Mouse (Mus musculus): Measurements from ENCODE around the gene Elavl1. TPM values are rescaled to one million over a fixed set of nuclear protein-coding genes. Genes with fewer than 3 reads are reported as not detected.
A peak's percentile ranks its signal among the peaks of the same experiment; 100 is the strongest.

Gene Elavl1
- total and polyA plus RNA-seq, 2 experiments from 2014 or later: 60.7 to 66.6 TPM

GRCm38 (mm10) chr8:4252934-4253841 is 72.0 kb downstream of the Elavl1 start, which contains the start of gene Snapc2:
Gene Snapc2 (plus strand): TSS chr8:4253080.
- Histone ChIP-seq H3K9ac (peak within 1 kb of the TSS; percentile 95), H3K27ac (ENCODE audit: low read depth, low read length) (peak within 1 kb of the TSS; percentile 96), H3K4me1 (ENCODE audit: insufficient read depth) (peaks cover 22% of the 10 kb centered on the region), H3K4me3 (ENCODE audit: low read depth, low read length) (peak within 1 kb of the TSS; percentile 89), H3K9me3 (ENCODE audit: low read length) (no peaks in the 10 kb centered on the region), H3K4me2 (ENCODE audit: low read depth) (peak within 1 kb of the TSS; percentile 75), H3K27me3 (ENCODE audit: insufficient read depth, low read length) (no peaks in the 10 kb centered on the region), H3K36me3 (ENCODE audit: insufficient read depth) (peaks cover 30% of the 10 kb centered on the region)
- ATAC-seq (peak; percentile 91), DNase-seq (peak; percentile 96)
- no peak for TF ChIP-seq CTCF (IDR thresholded peaks at IDR 0.05; ENCODE audit: low read depth)
- 2% methylated on average over 69 of the region's 69 CpGs for WGBS

DNA sequence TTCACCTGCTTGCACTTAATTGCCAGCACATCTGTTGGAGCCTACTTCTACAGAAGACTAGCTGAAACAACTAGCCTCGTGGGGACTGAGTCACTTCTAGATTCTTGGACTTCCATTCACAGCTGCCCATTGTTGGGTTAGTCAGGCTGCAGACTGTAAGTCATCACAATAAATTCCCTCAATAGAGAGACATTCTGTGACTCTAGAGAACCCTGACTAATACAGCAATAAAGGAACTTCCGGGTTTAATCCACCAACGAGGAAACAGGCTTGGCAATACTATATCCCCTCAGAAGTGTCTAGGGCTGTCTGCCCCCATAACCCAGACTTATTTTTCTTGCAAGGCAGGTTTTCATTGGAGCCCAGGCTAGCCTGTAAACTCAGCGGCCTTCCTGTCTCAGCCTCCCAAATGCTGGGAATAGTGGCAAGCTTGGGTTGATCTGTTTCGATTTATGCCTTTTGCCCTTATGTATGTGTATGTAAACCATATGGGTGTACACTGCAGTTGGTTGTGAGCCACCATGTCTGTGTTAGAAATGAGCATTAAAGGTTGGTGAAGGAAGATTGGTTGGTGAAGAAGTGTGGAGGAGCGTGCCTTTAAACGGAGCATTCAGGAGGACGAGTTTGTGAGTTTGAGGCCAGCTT is 73.0 kb downstream of the Elavl1 start:
- Histone ChIP-seq H3K4me2 (ENCODE audit: low read depth) (peak overlapping the region; percentile 75), H3K36me3 (ENCODE audit: insufficient read depth) (peaks cover 39% of the 10 kb centered on the region), H3K9me3 (ENCODE audit: low read length) (no peaks in the 10 kb centered on the region), H3K27me3 (ENCODE audit: insufficient read depth, low read length) (no peaks in the 10 kb centered on the region), H3K4me1 (ENCODE audit: insufficient read depth) (peaks cover 15% of the 10 kb centered on the region), H3K9ac (peak overlapping the region; percentile 95), H3K4me3 (ENCODE audit: low read depth, low read length) (peak overlapping the region; percentile 89), H3K27ac (ENCODE audit: low read depth, low read length) (peak overlapping the region; percentile 96)
- no peak for TF ChIP-seq CTCF (IDR thresholded peaks at IDR 0.05; ENCODE audit: low read depth)
- DNase-seq: no peak
- 47% methylated on average over 8 of the region's 8 CpGs for WGBS
- ATAC-seq: no peak

- H3K4me1 ChIP-seq (ENCODE audit: insufficient read depth): peaks cover 10% of the 10 kb centered on the region; the same call in 1 of the 2 replicates
- no peak overlapping the region for H3K4me2 ChIP-seq (ENCODE audit: low read depth)
- H3K27ac ChIP-seq (ENCODE audit: low read depth, low read length): no peak overlapping the region
- H3K27me3 ChIP-seq (ENCODE audit: insufficient read depth, low read length): no peaks in the 10 kb centered on the region
- WGBS: 34% methylated on average over 26 of the region's 26 CpGs
- TF ChIP-seq CTCF (IDR thresholded peaks at IDR 0.05; ENCODE audit: low read depth): peak; percentile 87
- H3K9me3 ChIP-seq (ENCODE audit: low read length): no peaks in the 10 kb centered on the region
- no peak overlapping the region for H3K9ac ChIP-seq
- H3K4me3 ChIP-seq (ENCODE audit: low read depth, low read length): no peak overlapping the region
- DNase-seq (peak; percentile 86), ATAC-seq (peak; percentile 34)
- peaks cover 45% of the 10 kb centered on the region for H3K36me3 ChIP-seq (ENCODE audit: insufficient read depth)
Observed at GRCm38 (mm10) chr8:4250306-4250970, 74.8 kb downstream of the Elavl1 start.

- no peak overlapping the region for H3K4me3 ChIP-seq (ENCODE audit: low read depth, low read length)
- no peak for TF ChIP-seq CTCF (IDR thresholded peaks at IDR 0.05; ENCODE audit: low read depth)
- no peaks in the 10 kb centered on the region for H3K9me3 ChIP-seq (ENCODE audit: low read length)
- no peaks in the 10 kb centered on the region for H3K27me3 ChIP-seq (ENCODE audit: insufficient read depth, low read length)
- H3K9ac ChIP-seq: no peak overlapping the region
- no peak overlapping the region; the same call in 1 of the 2 replicates for H3K27ac ChIP-seq (ENCODE audit: low read depth, low read length)
- WGBS: 18% methylated on average over 29 of the region's 29 CpGs
- peaks cover 46% of the 10 kb centered on the region for H3K36me3 ChIP-seq (ENCODE audit: insufficient read depth)
- peaks cover 10% of the 10 kb centered on the region; the same call in 1 of the 2 replicates for H3K4me1 ChIP-seq (ENCODE audit: insufficient read depth)
- DNase-seq (no peak), ATAC-seq (no peak)
- H3K4me2 ChIP-seq (ENCODE audit: low read depth): no peak overlapping the region
Observed at GRCm38 (mm10) chr8:4249213-4249612, 76.0 kb downstream of the Elavl1 start.

- 76% methylated on average over 15 of the region's 15 CpGs for WGBS
- ATAC-seq: no peak
- H3K36me3 ChIP-seq (ENCODE audit: insufficient read depth): peaks cover 58% of the 10 kb centered on the region
Observed at GRCm38 (mm10) chr8:4247951-4248540, 77.2 kb downstream of the Elavl1 start, which contains the start of gene Tgfbr3l. Gene Tgfbr3l (plus strand): TSS chr8:4248214.

DNA sequence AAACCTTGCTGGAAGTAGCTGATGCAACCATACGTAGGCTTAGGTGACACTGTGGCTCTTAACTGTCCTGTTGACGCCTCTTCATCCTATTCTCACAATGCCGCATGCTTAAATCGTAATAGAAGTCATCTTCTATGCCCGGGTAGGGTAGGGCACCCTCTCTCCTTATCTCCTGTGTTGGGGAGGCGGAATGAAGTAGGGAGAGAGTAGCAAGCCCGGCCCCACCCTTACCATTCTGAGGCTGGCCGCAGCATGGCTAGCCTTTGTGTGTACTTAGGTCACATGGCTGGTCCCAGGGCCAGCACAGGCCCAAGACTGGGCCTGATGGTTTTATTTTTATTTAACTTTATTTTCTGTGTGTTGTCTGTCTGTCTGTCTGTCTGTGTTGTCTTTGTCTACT is 78.0 kb downstream of the Elavl1 start:
- no peaks in the 10 kb centered on the region for H3K9me3 ChIP-seq (ENCODE audit: low read length)
- peaks cover 66% of the 10 kb centered on the region for H3K36me3 ChIP-seq (ENCODE audit: insufficient read depth)
- no peaks in the 10 kb centered on the region for H3K27me3 ChIP-seq (ENCODE audit: insufficient read depth, low read length)
- no peak overlapping the region for H3K4me3 ChIP-seq (ENCODE audit: low read depth, low read length)
- H3K4me1 ChIP-seq (ENCODE audit: insufficient read depth): no peaks in the 10 kb centered on the region
- H3K4me2 ChIP-seq (ENCODE audit: low read depth): no peak overlapping the region
- no peak for ATAC-seq
- H3K27ac ChIP-seq (ENCODE audit: low read depth, low read length): no peak overlapping the region
- H3K9ac ChIP-seq: no peak overlapping the region
- no peak for DNase-seq
- TF ChIP-seq CTCF (IDR thresholded peaks at IDR 0.05; ENCODE audit: low read depth): no peak
- WGBS: 91% methylated on average over 8 of the region's 8 CpGs

More at GRCm38 (mm10) chr8:4247951-4248540, 77.2 kb downstream of the Elavl1 start, which contains the start of gene Tgfbr3l:
- Histone ChIP-seq H3K27ac (ENCODE audit: low read depth, low read length) (no peak within 1 kb of the TSS), H3K4me2 (ENCODE audit: low read depth) (no peak within 1 kb of the TSS), H3K4me3 (ENCODE audit: low read depth, low read length) (no peak within 1 kb of the TSS), H3K9me3 (ENCODE audit: low read length) (no peaks in the 10 kb centered on the region), H3K4me1 (ENCODE audit: insufficient read depth) (0 out of 2 replicates have a peak, but pooled peaks cover 4% of the 10 kb centered on the region), H3K9ac (no peak within 1 kb of the TSS), H3K27me3 (ENCODE audit: insufficient read depth, low read length) (no peaks in the 10 kb centered on the region)
- no peak for DNase-seq
- no peak for TF ChIP-seq CTCF (IDR thresholded peaks at IDR 0.05; ENCODE audit: low read depth)

Data from forebrain, postnatal 0 days (tissue).